Mouse (Mus musculus): Measurements from ENCODE around the gene Lck. TPM values are rescaled to one million over a fixed set of nuclear protein-coding genes. Genes with fewer than 3 reads are reported as not detected.
"Not testable (repeated sequence)": the region's sequence is repeated elsewhere in the genome, so short reads cannot be mapped to it uniquely, and the experiment has no call there.

Gene Lck
- polyA plus RNA-seq, 1 experiment from 2014 or later = 8.8 TPM

- Histone ChIP-seq H3K9ac (ENCODE audit: low read depth, low read length) (no peak overlapping the region), H3K27ac (no peak overlapping the region), H3K4me2 (ENCODE audit: low read length) (no peak overlapping the region), H3K4me1 (replicated peaks; ENCODE audit: insufficient read depth, low read length) (0 out of 2 replicates have a peak, but pooled peaks cover 3% of the 10 kb centered on the region), H3K9me3 (replicated peaks; ENCODE audit: low read length) (no peaks in the 10 kb centered on the region), H3K4me3 (replicated peaks; ENCODE audit: low read depth, low read length) (no peak overlapping the region), H3K27me3 (ENCODE audit: insufficient read depth, low read length) (no peaks in the 10 kb centered on the region), H3K36me3 (ENCODE audit: insufficient read depth, low read length) (no peaks in the 10 kb centered on the region)
- no peak for ATAC-seq (replicated peaks; ENCODE audit: low FRiP score, low read depth)
- no peak for TF ChIP-seq CTCF (IDR thresholded peaks at IDR 0.05; ENCODE audit: low read depth)
- 81% methylated on average over 12 of the region's 12 CpGs for WGBS
- no peak for DNase-seq (ENCODE audit: low spot score)
These were observed 15.0 kb downstream of the Lck start for GRCm38 (mm10) chr4:129558321-129558955.

GRCm38 (mm10) chr4:129557256-129557808 is 16.1 kb downstream of the Lck start:
- H3K9me3 ChIP-seq (replicated peaks; ENCODE audit: low read length) = no peaks in the 10 kb centered on the region
- no peaks in the 10 kb centered on the region for H3K27me3 ChIP-seq (ENCODE audit: insufficient read depth, low read length)
- H3K27ac ChIP-seq = peak overlapping the region; percentile 63
- H3K36me3 ChIP-seq (ENCODE audit: insufficient read depth, low read length) = no peaks in the 10 kb centered on the region
- H3K9ac ChIP-seq (ENCODE audit: low read depth, low read length) = peak overlapping the region; percentile 62; the same call in 1 of the 2 replicates
- no peak for DNase-seq (ENCODE audit: low spot score)
- ATAC-seq (replicated peaks; ENCODE audit: low FRiP score, low read depth) = no peak
- H3K4me1 ChIP-seq (replicated peaks; ENCODE audit: insufficient read depth, low read length) = 0 out of 2 replicates have a peak, but pooled peaks cover 3% of the 10 kb centered on the region
- no peak for TF ChIP-seq CTCF (IDR thresholded peaks at IDR 0.05; ENCODE audit: low read depth)
- peak overlapping the region; percentile 47; the same call in 1 of the 2 replicates for H3K4me3 ChIP-seq (replicated peaks; ENCODE audit: low read depth, low read length)
- 50% methylated on average over 9 of the region's 9 CpGs for WGBS
- peak overlapping the region; percentile 92 for H3K4me2 ChIP-seq (ENCODE audit: low read length)

- H3K9me3 ChIP-seq (replicated peaks; ENCODE audit: low read length) = no peaks in the 10 kb centered on the region
- H3K4me2 ChIP-seq (ENCODE audit: low read length) = peak overlapping the region; percentile 92
- no peaks in the 10 kb centered on the region for H3K27me3 ChIP-seq (ENCODE audit: insufficient read depth, low read length)
- no peaks in the 10 kb centered on the region for H3K36me3 ChIP-seq (ENCODE audit: insufficient read depth, low read length)
- TF ChIP-seq CTCF (IDR thresholded peaks at IDR 0.05; ENCODE audit: low read depth) = no peak
- H3K4me1 ChIP-seq (replicated peaks; ENCODE audit: insufficient read depth, low read length) = 0 out of 2 replicates have a peak, but pooled peaks cover 3% of the 10 kb centered on the region
- H3K4me3 ChIP-seq (replicated peaks; ENCODE audit: low read depth, low read length) = peak overlapping the region; percentile 47
- WGBS = 7% methylated on average over 28 of the region's 33 CpGs
- peak overlapping the region; percentile 62 for H3K9ac ChIP-seq (ENCODE audit: low read depth, low read length)
- peak; percentile 93 for DNase-seq (ENCODE audit: low spot score)
- peak overlapping the region; percentile 63 for H3K27ac ChIP-seq
- peak; percentile 76 for ATAC-seq (replicated peaks; ENCODE audit: low FRiP score, low read depth)
These were observed 16.8 kb downstream of the Lck start for GRCm38 (mm10) chr4:129556532-129557223.

- peak overlapping the region; percentile 92 for H3K4me2 ChIP-seq (ENCODE audit: low read length)
- no peaks in the 10 kb centered on the region for H3K36me3 ChIP-seq (ENCODE audit: insufficient read depth, low read length)
- no peaks in the 10 kb centered on the region for H3K9me3 ChIP-seq (replicated peaks; ENCODE audit: low read length)
- H3K27me3 ChIP-seq (ENCODE audit: insufficient read depth, low read length) = no peaks in the 10 kb centered on the region
- H3K4me1 ChIP-seq (replicated peaks; ENCODE audit: insufficient read depth, low read length) = 0 out of 2 replicates have a peak, but pooled peaks cover 3% of the 10 kb centered on the region
- H3K9ac ChIP-seq (ENCODE audit: low read depth, low read length) = peak overlapping the region; percentile 58
- H3K27ac ChIP-seq = peak overlapping the region; percentile 63
- WGBS = under 1% methylated on average over 24 of the region's 24 CpGs
- H3K4me3 ChIP-seq (replicated peaks; ENCODE audit: low read depth, low read length) = peak overlapping the region; percentile 47
- no peak for DNase-seq (ENCODE audit: low spot score)
- TF ChIP-seq CTCF (IDR thresholded peaks at IDR 0.05; ENCODE audit: low read depth) = no peak
- ATAC-seq (replicated peaks; ENCODE audit: low FRiP score, low read depth) = peak; percentile 58
These were observed 17.4 kb downstream of the Lck start for GRCm38 (mm10) chr4:129555862-129556531.

- H3K9me3 ChIP-seq (replicated peaks; ENCODE audit: low read length) = no peaks in the 10 kb centered on the region
- H3K9ac ChIP-seq (ENCODE audit: low read depth, low read length) = peak overlapping the region; percentile 58
- H3K36me3 ChIP-seq (ENCODE audit: insufficient read depth, low read length) = no peaks in the 10 kb centered on the region
- peak; percentile 83 for TF ChIP-seq CTCF (IDR thresholded peaks at IDR 0.05; ENCODE audit: low read depth)
- WGBS = 2% methylated on average over 16 of the region's 16 CpGs
- peak overlapping the region; percentile 47 for H3K4me3 ChIP-seq (replicated peaks; ENCODE audit: low read depth, low read length)
- H3K4me2 ChIP-seq (ENCODE audit: low read length) = peak overlapping the region; percentile 92
- H3K27me3 ChIP-seq (ENCODE audit: insufficient read depth, low read length) = no peaks in the 10 kb centered on the region
- DNase-seq (ENCODE audit: low spot score) (peak; percentile 82), ATAC-seq (replicated peaks; ENCODE audit: low FRiP score, low read depth) (peak; percentile 57)
- 0 out of 2 replicates have a peak, but pooled peaks cover 3% of the 10 kb centered on the region for H3K4me1 ChIP-seq (replicated peaks; ENCODE audit: insufficient read depth, low read length)
- H3K27ac ChIP-seq = peak overlapping the region; percentile 63
These were observed 18.0 kb downstream of the Lck start for GRCm38 (mm10) chr4:129555421-129555861.

- not testable (repeated sequence) for DNase-seq (ENCODE audit: low spot score); H3K27ac ChIP-seq; H3K36me3 ChIP-seq (ENCODE audit: insufficient read depth, low read length); H3K9ac ChIP-seq (ENCODE audit: low read depth, low read length); H3K9me3 ChIP-seq (replicated peaks; ENCODE audit: low read length); H3K4me1 ChIP-seq (replicated peaks; ENCODE audit: insufficient read depth, low read length); H3K27me3 ChIP-seq (ENCODE audit: insufficient read depth, low read length); ATAC-seq (replicated peaks; ENCODE audit: low FRiP score, low read depth); H3K4me3 ChIP-seq (replicated peaks; ENCODE audit: low read depth, low read length); H3K4me2 ChIP-seq (ENCODE audit: low read length)
- 83% methylated on average over 6 of the region's 6 CpGs for WGBS
These were observed 18.9 kb downstream of the Lck start for GRCm38 (mm10) chr4:129554512-129554911.

All from kidney, postnatal 0 days (tissue).